Mouse (Mus musculus) embryonic facial prominence, embryonic 12.5 days (tissue): ENCODE data around the gene Nemp2. TPM values are rescaled to one million over a fixed set of nuclear protein-coding genes. Genes with fewer than 3 reads are reported as not detected.

Source experiments
- ATAC-seq: fragments of 200-750 bp; cut with Nextera tagmentation; 2 replicates; pipeline ENCODE4 v1.8.0; 2017; ENCODE audit not compliant: insufficient number of reproducible peaks, insufficient read depth, low FRiP score, low TSS enrichment
- H3K27ac ChIP-seq: fragments of 300-500 bp; sonication (generic); 2 replicates; pipeline ENCODE4 v1.5.1; 2016; ENCODE audit warnings: mild to moderate bottlenecking
- H3K27me3 ChIP-seq: fragments of 300-500 bp; sonication (generic); 2 replicates; pipeline ENCODE4 v1.6.1; 2016; ENCODE audit warnings: mild to moderate bottlenecking, moderate library complexity
- H3K36me3 ChIP-seq: fragments of 300-500 bp; sonication (generic); 2 replicates; pipeline ENCODE4 v1.6.1; 2016; ENCODE audit warnings: mild to moderate bottlenecking
- H3K4me1 ChIP-seq: fragments of 300-500 bp; sonication (generic); 2 replicates; pipeline ENCODE4 v1.6.1; 2016
- H3K4me2 ChIP-seq: fragments of 300-500 bp; sonication (generic); replicated peaks from 2 replicates; pipeline ENCODE4 v1.6.1; 2016; ENCODE audit warnings: mild to moderate bottlenecking, moderate library complexity
- H3K4me3 ChIP-seq: fragments of 300-500 bp; sonication (generic); 2 replicates; pipeline ENCODE4 v1.5.1; 2016; ENCODE audit warnings: mild to moderate bottlenecking
- H3K9ac ChIP-seq: fragments of 300-500 bp; sonication (generic); 2 replicates; pipeline ENCODE4 v1.6.1; 2016; ENCODE audit warnings: mild to moderate bottlenecking, moderate library complexity
- H3K9me3 ChIP-seq: fragments of 300-500 bp; sonication (generic); 2 replicates; pipeline ENCODE4 v1.6.1; 2016; ENCODE audit warnings: mild to moderate bottlenecking, moderate library complexity
- WGBS: fragments of 180-500 bp; shearing (Covaris S2); methylation state at CpG from one replicate; pipeline ENCODE4 v1.1.7; 2016; 5-methylcytosine and 5-hydroxymethylcytosine counted together
- polyA plus RNA-seq: library from polyadenylated mRNA; unstranded; fragments of >200 nt; fragmentation: Nextera tagmentation; extraction: Ambion mirVana; gene quantifications from 2 replicates; pipeline ENCODE4 v1.2.1, GENCODE M21; 2016

Gene Nemp2
- polyA plus RNA-seq, 1 experiment from 2014 or later = 12.2 TPM

GRCm38 (mm10) chr1:52631570-52631969 is 1.1 kb downstream of the Nemp2 start:
- WGBS = 80% methylated on average over 2 of the region's 2 CpGs
- H3K36me3 ChIP-seq = no peaks in the 10 kb centered on the region
- H3K4me3 ChIP-seq = peak overlapping the region; percentile 58; the same call in 1 of the 2 replicates
- H3K27ac ChIP-seq = no peak overlapping the region
- H3K4me1 ChIP-seq = peaks cover 10% of the 10 kb centered on the region
- H3K4me2 ChIP-seq = peak overlapping the region; percentile 51
- H3K9me3 ChIP-seq = no peaks in the 10 kb centered on the region
- H3K27me3 ChIP-seq = no peaks in the 10 kb centered on the region
- ATAC-seq = no peak
- no peak overlapping the region for H3K9ac ChIP-seq

- Histone ChIP-seq H3K4me1 (peaks cover 10% of the 10 kb centered on the region), H3K4me3 (no peak overlapping the region), H3K27ac (no peak overlapping the region), H3K36me3 (peaks cover 12% of the 10 kb centered on the region), H3K9me3 (no peaks in the 10 kb centered on the region), H3K27me3 (no peaks in the 10 kb centered on the region), H3K4me2 (no peak overlapping the region), H3K9ac (no peak overlapping the region)
- WGBS = 86% methylated on average over 6 of the region's 6 CpGs
- no peak for ATAC-seq
Measured at GRCm38 (mm10) chr1:52634251-52634650, 3.7 kb downstream of the Nemp2 start.

GRCm38 (mm10) chr1:52635932-52636331 is 5.4 kb downstream of the Nemp2 start:
- H3K9ac ChIP-seq = no peak overlapping the region
- no peak for ATAC-seq
- no peaks in the 10 kb centered on the region for H3K9me3 ChIP-seq
- H3K4me3 ChIP-seq = no peak overlapping the region
- WGBS = 75% methylated on average over 3 of the region's 3 CpGs
- no peak overlapping the region for H3K27ac ChIP-seq
- H3K4me1 ChIP-seq = peaks cover 10% of the 10 kb centered on the region
- H3K36me3 ChIP-seq = peaks cover 23% of the 10 kb centered on the region
- H3K4me2 ChIP-seq = no peak overlapping the region
- H3K27me3 ChIP-seq = no peaks in the 10 kb centered on the region

GRCm38 (mm10) chr1:52638101-52638500 is 7.6 kb downstream of the Nemp2 start:
- no peak overlapping the region for H3K4me2 ChIP-seq
- H3K9me3 ChIP-seq = no peaks in the 10 kb centered on the region
- no peak overlapping the region for H3K27ac ChIP-seq
- H3K27me3 ChIP-seq = no peaks in the 10 kb centered on the region
- ATAC-seq = no peak
- H3K4me1 ChIP-seq = no peaks in the 10 kb centered on the region
- H3K9ac ChIP-seq = no peak overlapping the region
- 93% methylated on average over 2 of the region's 2 CpGs for WGBS
- peaks cover 23% of the 10 kb centered on the region for H3K36me3 ChIP-seq
- no peak overlapping the region for H3K4me3 ChIP-seq

- 82% methylated on average over 7 of the region's 7 CpGs for WGBS
- H3K36me3 ChIP-seq = peaks cover 23% of the 10 kb centered on the region
- no peak for ATAC-seq
- no peaks in the 10 kb centered on the region for H3K4me1 ChIP-seq
- no peaks in the 10 kb centered on the region for H3K27me3 ChIP-seq
- H3K9me3 ChIP-seq = no peaks in the 10 kb centered on the region
- H3K9ac ChIP-seq = no peak overlapping the region
- no peak overlapping the region for H3K27ac ChIP-seq
- no peak overlapping the region for H3K4me3 ChIP-seq
- H3K4me2 ChIP-seq = no peak overlapping the region
Measured at GRCm38 (mm10) chr1:52639090-52639489, 8.6 kb downstream of the Nemp2 start.

GRCm38 (mm10) chr1:52640266-52640665 is 9.8 kb downstream of the Nemp2 start:
- no peaks in the 10 kb centered on the region for H3K9me3 ChIP-seq
- no peaks in the 10 kb centered on the region for H3K27me3 ChIP-seq
- H3K36me3 ChIP-seq = peaks cover 23% of the 10 kb centered on the region
- no peak overlapping the region for H3K4me2 ChIP-seq
- no peak overlapping the region for H3K4me3 ChIP-seq
- ATAC-seq = no peak
- no peak overlapping the region for H3K27ac ChIP-seq
- H3K9ac ChIP-seq = no peak overlapping the region
- H3K4me1 ChIP-seq = no peaks in the 10 kb centered on the region
- 84% methylated on average over 6 of the region's 6 CpGs for WGBS

GRCm38 (mm10) chr1:52640736-52641135 is 10.2 kb downstream of the Nemp2 start:
- 88% methylated on average over 4 of the region's 4 CpGs for WGBS
- no peak for ATAC-seq
- Histone ChIP-seq H3K4me3 (no peak overlapping the region), H3K27ac (no peak overlapping the region), H3K9ac (no peak overlapping the region), H3K27me3 (no peaks in the 10 kb centered on the region), H3K4me1 (no peaks in the 10 kb centered on the region), H3K4me2 (no peak overlapping the region), H3K36me3 (peaks cover 23% of the 10 kb centered on the region), H3K9me3 (no peaks in the 10 kb centered on the region)

- H3K4me3 ChIP-seq = no peak overlapping the region
- no peak for ATAC-seq
- H3K27ac ChIP-seq = no peak overlapping the region
- peaks cover 16% of the 10 kb centered on the region for H3K36me3 ChIP-seq
- peaks cover 10% of the 10 kb centered on the region; the same call in 1 of the 2 replicates for H3K4me1 ChIP-seq
- H3K9ac ChIP-seq = no peak overlapping the region
- H3K4me2 ChIP-seq = no peak overlapping the region
- H3K9me3 ChIP-seq = no peaks in the 10 kb centered on the region
- no peaks in the 10 kb centered on the region for H3K27me3 ChIP-seq
- WGBS = 80% methylated on average over 11 of the region's 11 CpGs
Measured at GRCm38 (mm10) chr1:52648153-52649027, 17.9 kb downstream of the Nemp2 start.

GRCm38 (mm10) chr1:52650066-52650465 is 19.6 kb downstream of the Nemp2 start:
- Histone ChIP-seq H3K4me1 (peaks cover 10% of the 10 kb centered on the region; the same call in 1 of the 2 replicates), H3K36me3 (peaks cover 16% of the 10 kb centered on the region), H3K4me2 (no peak overlapping the region), H3K27ac (no peak overlapping the region), H3K4me3 (no peak overlapping the region), H3K9ac (no peak overlapping the region), H3K9me3 (no peaks in the 10 kb centered on the region), H3K27me3 (no peaks in the 10 kb centered on the region)
- ATAC-seq = no peak
- WGBS = 86% methylated on average over 5 of the region's 5 CpGs

- 35% methylated on average over 3 of the region's 3 CpGs for WGBS
- Histone ChIP-seq H3K27ac (no peak overlapping the region), H3K36me3 (peaks cover 16% of the 10 kb centered on the region), H3K4me2 (no peak overlapping the region), H3K27me3 (no peaks in the 10 kb centered on the region), H3K9ac (no peak overlapping the region), H3K4me1 (peaks cover 10% of the 10 kb centered on the region; the same call in 1 of the 2 replicates), H3K4me3 (no peak overlapping the region), H3K9me3 (no peaks in the 10 kb centered on the region)
- ATAC-seq = peak; percentile 78; the same call in 1 of the 2 replicates
Measured at GRCm38 (mm10) chr1:52652601-52653253, 22.2 kb downstream of the Nemp2 start.

GRCm38 (mm10) chr1:52653366-52653765 is 22.9 kb downstream of the Nemp2 start:
- 68% methylated on average over 1 of the region's 1 CpGs for WGBS
- ATAC-seq = no peak
- H3K27ac ChIP-seq = no peak overlapping the region

GRCm38 (mm10) chr1:52655153-52655552 is 24.6 kb downstream of the Nemp2 start:
- Histone ChIP-seq H3K9ac (no peak overlapping the region), H3K36me3 (peaks cover 11% of the 10 kb centered on the region), H3K27ac (no peak overlapping the region), H3K9me3 (no peaks in the 10 kb centered on the region), H3K4me3 (no peak overlapping the region), H3K4me1 (peaks cover 10% of the 10 kb centered on the region; the same call in 1 of the 2 replicates), H3K4me2 (no peak overlapping the region), H3K27me3 (no peaks in the 10 kb centered on the region)
- no peak for ATAC-seq
- 79% methylated on average over 4 of the region's 4 CpGs for WGBS

More at GRCm38 (mm10) chr1:52653366-52653765, 22.9 kb downstream of the Nemp2 start:
- Histone ChIP-seq H3K27me3 (no peaks in the 10 kb centered on the region), H3K9ac (no peak overlapping the region), H3K4me3 (no peak overlapping the region), H3K36me3 (peaks cover 16% of the 10 kb centered on the region), H3K9me3 (no peaks in the 10 kb centered on the region), H3K4me2 (no peak overlapping the region), H3K4me1 (peaks cover 10% of the 10 kb centered on the region; the same call in 1 of the 2 replicates)
